Mouse (Mus musculus) cortical plate, adult 2 months (tissue): ENCODE data around the gene Mcm9.

Experiments used
- CTCF ChIP-seq: fragments of 200-500 bp; IDR thresholded peaks from 2 replicates; pipeline ENCODE4 v1.5.1; 2011; ENCODE audit warnings: mild to moderate bottlenecking, control low read depth, low read length; ENCODE audit not compliant: insufficient read depth; ENCODE audit errors: extremely low read depth
- POLR2A ChIP-seq: fragments of 200-500 bp; IDR thresholded peaks from 2 replicates; pipeline ENCODE4 v1.6.1; 2011; ENCODE audit warnings: mild to moderate bottlenecking, low read length, control low read depth; ENCODE audit not compliant: insufficient read depth; ENCODE audit errors: extremely low read depth

DNA sequence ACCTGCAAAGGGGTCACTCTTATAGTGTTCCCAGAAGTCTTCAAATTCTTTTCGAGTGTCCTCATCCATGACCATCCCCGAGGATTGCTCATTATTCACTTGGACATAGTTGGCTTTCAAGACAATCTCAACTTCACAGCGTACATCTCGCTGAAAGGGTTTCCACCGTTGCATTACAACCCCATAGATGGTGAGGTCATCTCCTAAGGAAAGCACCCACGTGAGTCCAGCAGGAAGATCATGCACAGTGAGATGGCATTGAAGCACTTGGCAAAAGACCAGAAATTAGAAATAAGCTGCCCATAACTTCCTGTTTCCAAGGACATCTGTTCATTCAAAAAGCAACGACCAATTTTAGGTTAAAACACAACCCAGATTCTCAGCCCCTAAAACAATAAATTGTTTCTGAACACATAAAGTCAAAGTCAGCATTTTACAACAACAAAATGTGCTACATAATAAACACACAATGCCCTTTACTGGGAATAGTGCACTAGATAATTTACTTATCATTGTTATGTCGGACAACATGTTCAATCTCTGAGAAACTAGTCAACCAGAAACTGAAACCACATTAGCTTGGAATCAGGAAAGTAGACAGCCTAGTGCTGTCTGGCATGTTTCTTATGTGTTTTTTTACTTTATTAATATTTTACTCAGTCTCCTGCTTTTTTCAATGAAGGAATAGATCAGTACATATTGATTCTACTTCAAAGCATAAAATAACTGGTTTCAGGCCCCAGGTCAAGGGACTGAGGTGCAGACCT lies 14.2 kb downstream of the Mcm9 start:
- TF ChIP-seq CTCF = no peak
- no peak for TF ChIP-seq POLR2A
